Mouse (Mus musculus): ENCODE results near the gene Ephb1. TPM values are rescaled to one million over a fixed set of nuclear protein-coding genes. Genes with fewer than 3 reads are reported as not detected.

Ephb1 gene
- polyA plus RNA-seq, 1 experiment from 2014 or later, result 6.1 TPM

DNA sequence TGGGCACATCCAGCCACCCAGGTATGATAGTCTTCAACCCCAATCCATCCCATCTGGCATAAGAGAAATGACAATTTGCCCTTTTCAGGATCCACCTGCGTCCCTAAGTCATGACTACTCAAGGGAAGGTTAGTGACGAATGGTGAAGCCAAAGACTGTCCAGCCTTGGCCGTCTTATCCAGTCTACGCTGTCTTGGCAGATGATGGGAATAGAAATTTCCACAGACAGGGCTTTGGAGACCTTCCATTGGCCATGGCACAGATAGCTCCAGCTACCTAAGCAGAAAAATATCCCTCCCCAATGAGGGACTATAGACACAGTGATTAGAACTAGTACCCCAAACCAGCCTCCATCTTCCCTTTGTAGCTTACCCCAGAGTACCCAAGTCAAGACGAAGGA, 98.1 kb downstream of the Ephb1 start:
- no peak overlapping the region for H3K27ac ChIP-seq (replicated peaks)
- no peak for DNase-seq (ENCODE audit: low spot score)
- no peaks in the 10 kb centered on the region for H3K36me3 ChIP-seq (replicated peaks)
- no peak overlapping the region for H3K4me3 ChIP-seq
- 91% methylated on average over 5 of the region's 5 CpGs for WGBS
- no peaks in the 10 kb centered on the region for H3K9me3 ChIP-seq
- peaks cover 4% of the 10 kb centered on the region for H3K4me1 ChIP-seq
- H3K27me3 ChIP-seq (replicated peaks; ENCODE audit: low read depth, poor library complexity, severe bottlenecking), result peaks cover 36% of the 10 kb centered on the region

DNA sequence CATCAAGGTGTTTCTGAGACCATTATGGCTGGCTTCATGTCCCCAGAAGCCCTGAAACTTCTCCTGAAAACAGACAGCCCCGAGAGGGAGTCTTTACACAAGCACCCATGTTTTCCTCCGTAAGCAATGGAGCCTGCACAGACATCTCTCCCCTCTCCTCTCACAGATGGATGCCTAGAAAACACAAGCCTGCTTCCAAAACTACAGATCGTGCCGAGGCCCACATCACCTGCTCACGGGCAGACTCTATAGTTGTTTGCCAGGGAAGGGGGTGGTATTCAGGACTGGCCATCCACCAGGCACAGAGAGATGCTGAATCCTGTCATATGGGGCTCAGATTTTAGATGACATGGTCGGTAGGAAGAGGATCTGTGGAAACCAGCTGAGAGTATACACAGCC, 98.7 kb downstream of the Ephb1 start:
- peaks cover 33% of the 10 kb centered on the region for H3K27me3 ChIP-seq (replicated peaks; ENCODE audit: low read depth, poor library complexity, severe bottlenecking)
- DNase-seq (ENCODE audit: low spot score), result no peak
- WGBS, result 89% methylated on average over 6 of the region's 6 CpGs

DNA sequence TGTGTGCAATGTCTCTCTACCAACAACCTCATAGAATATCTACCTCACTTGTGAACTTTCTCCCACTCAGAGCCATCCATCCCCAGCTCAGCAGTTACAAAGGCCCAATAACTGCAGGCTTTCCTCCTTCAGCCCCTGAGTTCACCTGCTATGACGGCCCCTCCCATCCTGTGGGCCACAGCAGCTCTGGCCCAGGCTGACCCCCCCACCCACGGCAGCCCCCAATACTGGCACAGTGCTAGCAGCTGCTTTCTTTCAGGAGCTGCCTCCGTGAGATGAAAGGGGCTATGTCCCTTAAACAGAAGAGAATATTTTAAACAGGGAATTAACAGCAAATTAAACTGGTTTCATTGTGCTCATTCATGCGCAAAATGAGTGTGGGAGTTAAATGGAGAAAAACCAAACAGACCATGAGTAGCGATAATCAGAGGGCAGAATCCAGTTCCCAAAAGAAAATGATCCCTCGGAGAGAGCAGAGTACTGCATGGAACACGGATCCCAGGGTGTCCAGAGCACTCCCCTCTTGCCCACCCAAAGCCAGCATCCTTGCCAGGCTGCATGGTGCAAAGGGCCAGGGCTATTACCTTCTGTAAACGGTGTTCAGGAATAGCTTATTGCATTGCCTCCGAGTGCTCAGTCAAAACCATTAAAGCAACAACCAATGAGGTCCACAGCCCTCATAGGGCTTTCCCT, 105.2 kb downstream of the Ephb1 start:
- Histone ChIP-seq H3K9me3 (no peaks in the 10 kb centered on the region), H3K36me3 (replicated peaks) (no peaks in the 10 kb centered on the region), H3K4me3 (no peak overlapping the region), H3K27ac (replicated peaks) (no peak overlapping the region), H3K4me1 (peaks cover 21% of the 10 kb centered on the region), H3K27me3 (replicated peaks; ENCODE audit: low read depth, poor library complexity, severe bottlenecking) (peaks cover 22% of the 10 kb centered on the region)
- WGBS, result 30% methylated on average over 9 of the region's 9 CpGs
- DNase-seq (ENCODE audit: low spot score), result no peak

More for the DNA sequence above, 98.7 kb downstream of the Ephb1 start:
- Histone ChIP-seq H3K9me3 (no peaks in the 10 kb centered on the region), H3K36me3 (replicated peaks) (no peaks in the 10 kb centered on the region), H3K4me1 (no peaks in the 10 kb centered on the region; the same call in 1 of the 2 replicates), H3K27ac (replicated peaks) (no peak overlapping the region), H3K4me3 (no peak overlapping the region)

DNA sequence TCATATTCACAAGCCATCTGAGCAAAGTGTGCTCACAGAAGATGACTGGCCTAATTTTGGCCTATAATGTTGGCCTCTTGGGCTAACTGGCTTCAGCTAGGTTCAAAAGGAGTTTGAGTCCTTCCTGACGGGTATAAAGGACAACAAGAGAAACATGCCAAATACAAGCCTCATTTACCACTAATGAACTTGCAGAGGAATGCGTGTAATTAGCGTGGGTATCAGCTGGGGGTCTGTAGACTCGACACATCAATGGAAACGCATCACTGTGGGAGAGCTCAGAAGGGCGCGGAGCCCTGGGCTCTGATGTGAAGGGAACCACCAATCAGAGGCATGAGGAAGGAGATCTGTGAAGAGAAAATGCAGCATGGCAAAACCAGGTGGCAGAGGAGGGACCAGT, 108.9 kb downstream of the Ephb1 start:
- H3K27me3 ChIP-seq (replicated peaks; ENCODE audit: low read depth, poor library complexity, severe bottlenecking), result peaks cover 16% of the 10 kb centered on the region
- H3K27ac ChIP-seq (replicated peaks), result no peak overlapping the region
- no peaks in the 10 kb centered on the region for H3K9me3 ChIP-seq
- peaks cover 43% of the 10 kb centered on the region for H3K4me1 ChIP-seq
- WGBS, result 64% methylated on average over 7 of the region's 7 CpGs
- H3K4me3 ChIP-seq, result no peak overlapping the region
- DNase-seq (ENCODE audit: low spot score), result no peak
- no peaks in the 10 kb centered on the region for H3K36me3 ChIP-seq (replicated peaks)

DNA sequence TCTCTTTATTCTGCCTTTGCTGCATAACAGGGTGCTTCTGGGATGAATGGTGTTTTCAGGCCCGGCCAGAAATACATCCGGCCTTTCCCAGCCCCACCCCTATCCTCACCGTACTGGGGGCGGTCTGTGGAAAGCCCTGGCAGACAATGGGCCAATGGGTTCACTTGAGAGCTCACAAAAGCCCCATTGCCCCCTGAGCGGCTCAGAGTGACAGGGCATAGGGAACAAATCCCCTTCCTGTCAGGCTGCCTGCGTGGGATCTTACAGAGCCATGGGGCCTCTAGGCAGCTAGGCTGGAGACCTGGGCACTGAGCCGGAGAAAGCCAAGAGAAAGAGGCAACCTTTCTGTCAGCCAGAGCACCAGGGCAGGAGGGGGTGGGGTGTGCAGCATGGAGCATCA, 111.2 kb downstream of the Ephb1 start:
- Histone ChIP-seq H3K4me3 (no peak overlapping the region), H3K36me3 (replicated peaks) (no peaks in the 10 kb centered on the region), H3K4me1 (peaks cover 31% of the 10 kb centered on the region), H3K27me3 (replicated peaks; ENCODE audit: low read depth, poor library complexity, severe bottlenecking) (peaks cover 15% of the 10 kb centered on the region), H3K9me3 (no peaks in the 10 kb centered on the region), H3K27ac (replicated peaks) (0 out of 2 replicates have a peak overlapping the region, but pooled peaks have one; percentile 44)
- DNase-seq (ENCODE audit: low spot score), result peak; percentile 31
- WGBS, result 16% methylated on average over 7 of the region's 7 CpGs

DNA sequence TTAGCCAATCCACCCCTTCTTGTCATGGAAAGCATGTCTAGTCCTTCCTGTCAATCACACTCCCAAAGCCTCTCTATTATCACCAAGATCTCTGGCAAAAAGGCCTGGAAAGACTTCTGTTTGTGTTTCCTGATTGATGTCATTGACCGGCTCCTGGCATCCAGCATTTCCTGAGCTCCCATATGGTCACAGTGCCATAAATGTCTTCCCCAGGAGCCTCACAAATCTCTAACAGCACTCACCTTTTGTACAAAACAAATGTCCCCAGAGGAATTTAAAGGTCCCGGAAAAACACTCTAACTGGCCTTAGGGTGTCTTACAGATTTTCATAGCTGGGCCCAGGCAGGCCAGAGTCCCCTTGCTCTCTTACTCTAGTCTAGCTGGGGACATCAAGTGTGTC, 112.9 kb downstream of the Ephb1 start:
- DNase-seq (ENCODE audit: low spot score), result no peak
- peaks cover 26% of the 10 kb centered on the region for H3K4me1 ChIP-seq
- H3K4me3 ChIP-seq, result no peak overlapping the region
- H3K36me3 ChIP-seq (replicated peaks), result no peaks in the 10 kb centered on the region
- no peaks in the 10 kb centered on the region for H3K9me3 ChIP-seq
- H3K27ac ChIP-seq (replicated peaks), result no peak overlapping the region
- peaks cover 16% of the 10 kb centered on the region for H3K27me3 ChIP-seq (replicated peaks; ENCODE audit: low read depth, poor library complexity, severe bottlenecking)
- WGBS, result 73% methylated on average over 2 of the region's 2 CpGs

DNA sequence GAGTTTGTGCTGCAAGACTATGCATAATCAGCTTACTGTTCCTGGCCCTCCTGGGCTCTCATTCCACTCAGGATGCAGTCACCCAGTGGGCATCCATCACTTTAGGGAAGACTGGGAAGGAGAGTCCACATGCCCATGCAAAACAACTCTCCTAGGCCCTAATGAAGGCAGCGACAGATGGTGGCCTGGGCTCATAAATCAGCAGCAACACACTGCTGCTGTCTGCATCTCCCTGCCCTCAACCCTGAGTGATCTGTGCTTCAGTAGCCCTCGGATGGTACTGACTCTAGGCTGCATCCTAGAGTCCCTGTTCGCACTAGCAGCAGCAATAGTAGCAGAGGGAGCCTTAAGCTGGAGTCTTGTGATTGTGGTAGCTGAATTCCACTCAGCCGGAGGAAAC, 114.3 kb downstream of the Ephb1 start:
- 81% methylated on average over 4 of the region's 4 CpGs for WGBS
- Histone ChIP-seq H3K9me3 (no peaks in the 10 kb centered on the region), H3K4me1 (peaks cover 26% of the 10 kb centered on the region), H3K27me3 (replicated peaks; ENCODE audit: low read depth, poor library complexity, severe bottlenecking) (peaks cover 9% of the 10 kb centered on the region; the same call in 1 of the 2 replicates), H3K4me3 (no peak overlapping the region), H3K27ac (replicated peaks) (no peak overlapping the region), H3K36me3 (replicated peaks) (no peaks in the 10 kb centered on the region)
- no peak for DNase-seq (ENCODE audit: low spot score)

DNA sequence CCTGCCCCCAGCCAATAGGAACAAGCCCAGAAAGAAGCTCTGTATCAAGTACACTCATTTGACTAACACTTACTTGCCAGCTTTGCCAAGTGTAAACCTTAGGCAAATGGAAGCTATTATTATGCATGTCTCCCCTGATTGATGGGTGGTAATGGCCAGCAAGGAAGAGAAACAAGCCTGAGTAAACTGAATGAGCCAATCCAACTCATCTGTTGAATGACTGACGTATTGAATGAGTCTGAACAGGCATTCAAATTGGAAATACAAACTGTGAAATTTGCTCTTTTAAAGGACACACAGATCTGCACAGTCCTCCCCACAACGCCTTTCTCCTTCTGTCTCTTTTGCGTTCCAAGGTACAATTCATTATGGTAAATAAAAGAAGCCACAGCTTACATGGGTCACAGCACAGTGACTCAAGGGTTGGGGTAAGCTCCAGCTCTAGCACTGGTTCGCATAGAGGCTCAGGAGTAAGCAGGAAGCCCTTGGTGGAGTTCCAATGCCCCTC, 119.0 kb downstream of the Ephb1 start:
- DNase-seq (ENCODE audit: low spot score), result no peak
- Histone ChIP-seq H3K27me3 (replicated peaks; ENCODE audit: low read depth, poor library complexity, severe bottlenecking) (peaks cover 9% of the 10 kb centered on the region; the same call in 1 of the 2 replicates), H3K27ac (replicated peaks) (no peak overlapping the region), H3K36me3 (replicated peaks) (no peaks in the 10 kb centered on the region), H3K9me3 (no peaks in the 10 kb centered on the region), H3K4me1 (peaks cover 4% of the 10 kb centered on the region; the same call in 1 of the 2 replicates), H3K4me3 (no peak overlapping the region)
- 63% methylated on average over 4 of the region's 4 CpGs for WGBS

DNA sequence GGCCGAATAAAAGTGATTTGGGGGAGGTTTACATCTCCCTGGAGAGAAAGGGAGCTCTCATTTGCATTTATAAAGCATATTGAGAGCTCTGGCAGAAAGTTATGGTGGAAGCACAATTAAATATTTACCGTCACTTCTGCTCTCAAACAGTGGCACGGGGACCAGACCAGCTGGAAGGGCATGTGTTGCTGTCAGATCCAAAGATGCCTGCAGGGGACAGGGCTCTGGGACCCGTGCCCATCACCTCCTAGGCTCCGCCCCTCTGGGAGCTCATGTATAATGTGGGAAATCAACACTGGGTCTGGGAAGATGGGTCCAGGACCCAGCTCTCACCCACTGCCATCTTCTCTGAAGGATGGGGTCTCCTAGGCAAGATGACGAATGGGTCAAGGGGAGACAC, 123.2 kb downstream of the Ephb1 start:
- WGBS, result 67% methylated on average over 6 of the region's 6 CpGs
- H3K27ac ChIP-seq (replicated peaks), result no peak overlapping the region
- H3K4me3 ChIP-seq, result no peak overlapping the region
- no peaks in the 10 kb centered on the region; the same call in 1 of the 2 replicates for H3K4me1 ChIP-seq
- no peaks in the 10 kb centered on the region for H3K9me3 ChIP-seq
- H3K27me3 ChIP-seq (replicated peaks; ENCODE audit: low read depth, poor library complexity, severe bottlenecking), result no peaks in the 10 kb centered on the region; the same call in 1 of the 2 replicates
- no peak for DNase-seq (ENCODE audit: low spot score)
- H3K36me3 ChIP-seq (replicated peaks), result no peaks in the 10 kb centered on the region

DNA sequence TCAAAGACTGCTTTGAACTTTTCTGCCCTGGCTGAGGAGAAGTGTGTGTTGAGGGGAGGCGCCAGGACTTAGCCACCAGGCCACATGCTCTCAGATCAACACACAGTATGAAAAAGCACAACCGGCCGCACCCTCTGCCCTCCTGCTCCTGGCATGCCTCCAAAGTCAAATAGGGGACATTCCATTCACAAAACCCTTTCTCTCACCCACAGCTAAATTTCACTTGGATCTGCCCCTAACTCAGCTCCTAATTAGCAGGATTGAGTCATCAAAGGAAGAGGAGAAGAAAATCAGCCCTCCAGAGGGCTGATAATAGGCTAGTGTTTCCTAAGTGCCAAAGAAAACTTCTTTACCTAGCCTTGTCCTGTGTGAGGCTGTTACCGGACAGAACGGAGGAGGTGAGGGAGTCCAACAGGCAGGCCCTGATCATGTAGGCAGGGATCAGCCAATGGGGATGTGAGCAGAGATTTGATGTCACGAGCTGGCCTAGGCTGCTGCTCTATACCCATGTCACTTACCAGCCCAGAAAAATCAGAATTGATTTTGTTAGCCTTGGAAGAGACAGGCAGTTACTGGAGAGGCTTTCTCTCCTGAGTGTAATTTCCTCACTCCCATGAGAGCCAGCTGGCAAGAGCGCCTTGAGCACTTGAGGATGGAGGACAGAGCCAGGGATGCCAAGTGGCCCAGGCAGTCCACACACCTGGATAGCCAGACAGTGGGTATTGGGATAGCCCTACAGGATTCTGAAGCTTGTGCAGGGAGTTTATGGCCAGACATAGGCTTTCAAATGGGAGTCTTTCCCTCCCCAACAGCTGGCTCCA, 137.5 kb downstream of the Ephb1 start:
- H3K36me3 ChIP-seq (replicated peaks), result no peaks in the 10 kb centered on the region
- H3K4me1 ChIP-seq, result peaks cover 36% of the 10 kb centered on the region
- H3K9me3 ChIP-seq, result no peaks in the 10 kb centered on the region
- H3K27me3 ChIP-seq (replicated peaks; ENCODE audit: low read depth, poor library complexity, severe bottlenecking), result peaks cover 4% of the 10 kb centered on the region; the same call in 1 of the 2 replicates
- 53% methylated on average over 7 of the region's 7 CpGs for WGBS
- H3K4me3 ChIP-seq, result no peak overlapping the region
- no peak for DNase-seq (ENCODE audit: low spot score)
- H3K27ac ChIP-seq (replicated peaks), result no peak overlapping the region; the same call in 1 of the 2 replicates

DNA sequence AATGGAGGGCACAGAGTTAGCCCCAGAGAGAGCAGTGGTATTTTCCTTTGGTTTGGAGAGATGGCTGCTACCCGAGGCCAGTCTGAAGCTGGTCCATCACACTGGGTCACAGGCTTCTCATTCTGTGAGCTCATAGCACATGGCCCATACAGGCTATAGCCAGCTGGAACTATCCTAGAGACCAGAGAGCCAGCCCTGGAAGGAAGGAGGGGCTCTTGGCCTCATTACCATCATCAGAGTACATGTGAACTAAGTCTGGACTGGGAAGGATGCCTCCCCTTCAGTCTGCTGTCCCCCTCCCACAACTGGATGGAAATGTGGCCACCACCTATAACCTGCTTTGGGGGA, 142.5 kb downstream of the Ephb1 start:
- Histone ChIP-seq H3K36me3 (replicated peaks) (no peaks in the 10 kb centered on the region), H3K9me3 (no peaks in the 10 kb centered on the region), H3K4me1 (peaks cover 50% of the 10 kb centered on the region), H3K27ac (replicated peaks) (peak overlapping the region; percentile 52), H3K27me3 (replicated peaks; ENCODE audit: low read depth, poor library complexity, severe bottlenecking) (peaks cover 26% of the 10 kb centered on the region), H3K4me3 (no peak overlapping the region)
- 6% methylated on average over 1 of the region's 1 CpGs for WGBS
- DNase-seq (ENCODE audit: low spot score), result no peak

DNA sequence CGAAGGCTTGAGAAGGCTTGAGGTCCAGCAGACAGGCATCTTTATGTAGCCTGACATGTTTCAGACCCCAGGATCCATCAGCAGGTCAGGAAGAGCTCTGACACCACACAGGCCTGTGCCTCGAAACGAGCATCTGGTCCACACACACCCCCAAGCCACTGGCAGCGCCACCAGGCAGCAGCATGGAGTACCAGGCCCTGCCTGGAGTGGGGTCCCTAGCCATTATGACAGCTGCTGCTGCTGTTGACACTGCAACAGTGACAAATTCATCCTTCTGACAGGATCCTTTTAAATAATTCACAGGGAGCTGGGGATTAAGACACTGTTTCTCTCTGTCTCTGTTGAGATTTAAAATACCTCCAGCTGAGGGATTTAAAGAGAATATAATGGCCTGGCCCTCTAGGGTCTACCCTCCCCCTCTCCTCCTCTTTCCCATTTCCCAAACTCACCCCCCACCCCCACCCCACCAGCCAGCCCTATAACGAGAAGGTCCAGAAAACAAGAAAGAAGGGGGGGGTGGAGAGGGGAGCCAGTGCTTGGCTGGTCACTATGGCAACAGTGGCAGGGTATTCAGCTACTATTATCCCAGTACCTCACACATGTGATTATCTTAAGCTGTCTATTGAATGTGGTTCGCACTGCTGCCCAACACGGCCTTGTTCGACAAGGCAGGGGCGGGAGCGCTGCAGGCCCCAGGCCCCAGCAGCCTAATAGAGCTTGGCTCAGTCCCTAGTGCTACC, 143.0 kb downstream of the Ephb1 start:
- Histone ChIP-seq H3K36me3 (replicated peaks) (no peaks in the 10 kb centered on the region), H3K9me3 (no peaks in the 10 kb centered on the region), H3K27ac (replicated peaks) (peak overlapping the region; percentile 52), H3K4me1 (peaks cover 44% of the 10 kb centered on the region), H3K27me3 (replicated peaks; ENCODE audit: low read depth, poor library complexity, severe bottlenecking) (peaks cover 32% of the 10 kb centered on the region), H3K4me3 (no peak overlapping the region)
- 14% methylated on average over 10 of the region's 10 CpGs for WGBS
- peak; percentile 71 for DNase-seq (ENCODE audit: low spot score)
